Mouse (Mus musculus) liver, adult (tissue): Measurements from ENCODE around the gene Strc.

Experiments
- GATA4 ChIP-seq: IDR thresholded peaks from 2 replicates; pipeline ENCODE4 v1.6.1; 2014; ENCODE audit warnings: mild to moderate bottlenecking, low read length; ENCODE audit not compliant: insufficient replicate concordance

Gene Strc

DNA sequence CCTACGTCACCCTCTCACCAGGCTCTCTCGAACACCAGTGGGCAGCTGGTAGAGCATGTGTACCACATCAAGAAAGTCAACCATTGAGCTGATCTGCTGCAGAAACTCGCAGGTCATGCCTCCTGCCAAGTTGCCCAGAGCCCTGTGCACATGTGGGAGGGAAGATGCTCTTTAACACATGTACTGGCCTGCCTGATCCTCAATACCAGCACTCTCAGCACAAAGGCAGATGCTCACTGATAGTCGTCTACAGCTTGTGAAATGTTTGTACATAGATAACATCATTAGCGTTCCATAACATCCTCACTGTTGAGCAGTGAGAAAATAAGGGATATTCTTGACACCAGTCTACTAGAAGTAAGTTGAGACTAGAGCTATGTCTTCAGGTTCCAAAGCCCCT is 16.0 kb downstream of the Strc start:
- no peak for TF ChIP-seq GATA4

DNA sequence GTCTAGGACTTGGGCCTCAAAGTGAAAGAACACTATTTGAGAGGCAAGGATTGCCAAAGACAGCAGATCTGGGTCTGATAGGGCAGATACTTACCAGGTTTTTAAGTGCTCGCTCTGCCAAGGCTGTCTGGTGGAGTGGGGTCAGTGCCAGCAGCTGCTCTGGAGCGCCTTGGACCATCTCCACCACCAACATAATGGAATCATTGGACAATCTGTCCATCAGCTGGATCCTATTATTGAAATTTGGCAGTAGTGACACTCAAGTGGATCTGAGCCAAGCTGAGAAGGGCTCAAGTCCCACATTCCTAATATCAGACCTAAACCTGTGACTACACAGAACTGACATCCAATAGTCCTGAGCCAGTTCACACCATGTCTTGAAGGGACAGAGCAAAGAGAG is 18.1 kb downstream of the Strc start:
- TF ChIP-seq GATA4, result no peak

DNA sequence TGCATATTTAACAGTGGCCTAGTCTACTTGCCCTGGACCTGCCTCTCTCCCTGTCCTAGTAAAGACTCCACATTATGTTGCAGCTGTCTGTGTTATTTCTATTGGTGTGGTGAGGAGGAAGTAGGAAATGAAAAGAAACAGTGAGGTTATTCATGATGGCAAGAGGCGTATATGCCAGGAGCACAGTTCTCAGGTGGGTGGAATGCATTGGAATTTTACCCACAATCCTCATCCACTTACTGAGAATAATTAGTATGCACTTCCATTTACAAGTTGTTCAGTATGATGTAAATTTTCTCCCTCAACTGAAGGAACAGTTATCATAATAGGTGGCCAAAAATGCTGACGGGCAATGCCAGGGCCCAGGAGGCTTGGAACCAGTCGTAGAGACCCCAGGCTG is 23.3 kb downstream of the Strc start:
- TF ChIP-seq GATA4, result no peak

DNA sequence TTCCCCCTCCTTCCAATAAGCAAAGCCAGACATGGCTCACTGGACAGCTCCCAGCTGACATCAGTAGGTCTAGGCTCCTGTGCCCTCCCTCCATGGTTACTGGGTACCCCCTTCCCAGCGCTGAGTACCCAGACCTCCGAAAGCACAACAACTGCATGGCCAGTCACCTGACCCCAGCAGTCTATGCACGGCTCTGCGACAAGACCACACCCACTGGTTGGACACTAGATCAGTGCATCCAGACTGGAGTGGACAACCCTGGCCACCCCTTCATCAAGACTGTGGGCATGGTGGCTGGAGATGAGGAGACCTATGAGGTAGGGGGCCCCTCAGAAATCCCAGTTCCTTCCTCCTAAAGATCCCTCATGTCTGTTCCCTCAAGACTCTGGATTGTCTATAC is 27.5 kb downstream of the Strc start:
- no peak for TF ChIP-seq GATA4

DNA sequence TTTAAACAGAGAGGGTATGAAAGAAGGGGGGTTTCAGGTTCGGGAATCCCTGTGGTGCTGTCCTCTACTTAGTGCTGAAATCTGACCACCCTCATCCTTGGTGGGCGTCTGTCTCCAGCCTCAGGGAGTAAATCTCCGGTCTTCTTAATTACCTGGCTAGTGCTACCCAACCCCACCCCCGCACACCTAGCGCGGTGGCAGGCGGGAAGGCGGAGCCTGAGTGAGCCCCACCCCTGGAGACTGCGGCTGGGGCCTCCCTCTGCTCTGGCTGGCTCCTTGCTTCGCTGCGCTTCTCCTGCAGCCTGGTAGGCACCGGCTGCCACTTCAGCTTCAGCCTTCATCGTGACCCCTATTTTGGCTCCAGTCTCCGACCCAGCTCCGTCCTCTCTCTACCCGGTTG is 28.6 kb downstream of the Strc start:
- TF ChIP-seq GATA4, result no peak

DNA sequence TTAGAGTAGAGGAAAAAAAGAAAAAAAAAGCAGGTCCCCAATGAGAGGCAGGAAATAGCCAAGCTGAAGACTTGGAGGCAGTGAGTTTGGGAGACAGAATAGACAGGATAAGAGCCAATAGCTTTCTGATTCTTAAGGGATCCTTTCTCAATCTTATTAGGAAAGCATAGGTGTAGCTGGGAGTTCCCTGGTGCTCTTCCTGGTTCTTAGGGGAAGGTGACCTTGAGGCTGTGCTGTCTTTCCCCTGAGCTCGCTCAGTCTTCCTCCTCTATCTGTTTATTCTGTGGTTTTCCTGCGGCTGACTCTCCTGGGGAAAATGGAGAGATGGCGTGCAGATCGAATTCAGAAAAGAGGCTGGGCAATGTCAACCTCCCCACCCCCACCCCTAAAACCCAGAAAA is 29.0 kb downstream of the Strc start:
- TF ChIP-seq GATA4, result no peak

DNA sequence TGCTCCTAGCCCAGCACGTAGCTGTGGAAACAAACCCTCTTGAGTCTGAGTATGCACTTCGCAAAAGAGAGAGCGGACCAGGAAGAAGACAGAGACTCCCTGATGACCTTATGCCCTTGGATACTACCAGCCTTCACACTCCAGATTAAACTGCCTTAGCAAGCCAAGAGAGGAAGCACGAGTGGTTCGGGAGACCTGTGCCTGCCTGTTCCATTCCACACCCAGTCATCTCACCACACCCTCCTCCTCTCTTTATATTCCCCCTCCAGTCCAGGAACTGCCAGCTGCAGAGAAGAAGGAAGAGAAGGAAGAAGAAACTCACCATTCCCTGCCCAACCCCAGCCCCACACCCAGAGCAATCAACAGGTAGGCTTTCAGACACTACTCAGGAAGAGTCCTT is 29.5 kb downstream of the Strc start, which contains the start of gene Ckmt1:
Gene Ckmt1, plus strand, starts transcription at position 221 of the 400 bp plus-strand sequence.
- no peak for TF ChIP-seq GATA4

DNA sequence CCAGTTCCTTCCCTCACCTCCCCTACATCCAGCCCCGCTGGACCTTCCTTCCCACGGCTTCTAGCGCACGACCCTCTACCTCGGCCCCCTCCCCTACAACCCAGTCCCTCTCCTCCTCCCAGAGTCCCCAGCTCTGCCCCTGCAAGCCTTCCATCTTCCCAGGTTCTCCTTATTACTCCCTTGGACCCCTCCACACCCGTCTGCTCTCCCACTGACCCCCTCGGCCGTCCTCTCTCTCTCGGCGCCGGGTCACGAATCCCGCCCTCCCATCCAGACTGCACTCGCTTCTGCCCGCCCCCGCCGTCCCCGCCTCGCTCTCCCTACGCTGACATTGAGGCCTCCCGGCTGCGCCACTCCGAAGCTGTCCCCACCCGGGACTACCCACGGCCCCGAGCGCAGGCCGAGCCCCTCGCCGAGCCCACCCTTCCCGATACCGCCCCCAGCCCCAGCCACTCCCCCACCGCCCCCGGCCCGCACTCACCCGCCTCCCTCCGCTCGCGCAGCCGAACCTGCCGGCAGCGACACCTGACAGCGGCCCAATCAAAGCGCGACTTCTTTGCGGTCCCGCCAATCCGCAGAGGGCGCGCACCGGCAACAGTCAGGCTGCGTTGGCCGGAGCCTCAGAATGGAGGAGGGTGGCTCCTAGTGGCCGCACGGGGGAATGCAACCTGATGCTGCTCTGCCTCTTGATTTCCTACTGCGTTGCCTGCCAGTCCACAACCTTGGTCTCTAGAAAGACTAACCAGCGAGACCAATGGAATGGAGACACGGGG is 32.0 kb downstream of the Strc start, which contains the start of gene Ppip5k1:
Gene Ppip5k1, minus strand, starts transcription at position 577 of the 773 bp plus-strand sequence.
- TF ChIP-seq GATA4, result no peak

DNA sequence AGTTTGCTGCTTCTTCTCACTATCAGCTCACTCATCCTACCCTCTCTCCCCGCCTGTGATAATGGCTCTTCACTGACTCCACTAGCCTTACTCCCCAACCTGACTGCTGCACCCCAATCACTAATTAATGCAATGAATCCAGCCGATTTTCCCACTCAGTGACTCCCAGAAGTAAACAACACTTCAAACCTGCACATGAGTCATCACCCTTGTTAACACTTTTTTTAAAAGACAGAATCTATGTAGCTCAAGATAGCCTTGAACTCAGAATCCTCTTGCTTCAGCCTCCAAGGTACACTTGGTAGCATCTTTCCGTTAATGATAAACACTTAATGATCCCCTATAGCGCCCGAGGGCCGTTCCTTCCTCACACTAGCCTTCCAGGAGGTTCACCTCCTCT is 32.6 kb downstream of the Strc start:
- no peak for TF ChIP-seq GATA4

DNA sequence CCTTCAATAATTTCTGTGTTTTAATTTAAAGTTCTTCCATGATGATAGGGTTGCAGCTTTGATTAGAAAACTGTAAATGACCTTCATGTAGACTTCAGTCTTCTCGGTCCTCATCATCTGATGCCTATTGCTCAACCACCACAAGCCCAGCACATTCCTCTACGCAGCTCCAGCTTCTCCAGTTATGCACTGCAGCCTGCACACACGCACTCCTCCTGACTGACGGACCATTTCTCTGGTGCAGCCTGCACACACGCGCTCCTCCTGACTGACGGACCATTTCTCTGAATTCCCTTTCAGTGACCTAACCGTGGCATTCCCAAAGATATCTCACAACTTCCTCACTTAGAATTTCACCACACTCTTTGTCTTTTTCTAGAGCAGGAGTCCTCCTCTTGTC is 33.8 kb downstream of the Strc start:
- no peak for TF ChIP-seq GATA4

DNA sequence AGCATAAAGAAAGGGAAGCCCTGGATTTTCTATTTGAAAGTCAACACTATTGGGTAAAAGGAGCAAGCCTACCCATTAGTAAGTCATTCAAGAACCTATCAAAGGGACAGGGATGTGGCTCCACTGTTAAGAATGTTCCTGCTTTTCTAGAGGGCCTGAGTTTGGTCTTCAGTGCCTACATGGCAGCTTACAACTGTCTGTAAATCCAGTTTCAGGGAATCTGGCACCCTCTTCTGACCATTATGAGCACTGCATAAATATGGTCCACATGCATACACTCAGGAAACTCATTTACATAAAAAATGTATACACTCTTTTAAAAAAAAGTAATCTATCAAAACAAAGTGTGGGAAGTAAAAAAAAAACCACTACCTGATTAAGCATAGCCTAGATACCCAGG is 47.9 kb downstream of the Strc start:
- no peak for TF ChIP-seq GATA4

DNA sequence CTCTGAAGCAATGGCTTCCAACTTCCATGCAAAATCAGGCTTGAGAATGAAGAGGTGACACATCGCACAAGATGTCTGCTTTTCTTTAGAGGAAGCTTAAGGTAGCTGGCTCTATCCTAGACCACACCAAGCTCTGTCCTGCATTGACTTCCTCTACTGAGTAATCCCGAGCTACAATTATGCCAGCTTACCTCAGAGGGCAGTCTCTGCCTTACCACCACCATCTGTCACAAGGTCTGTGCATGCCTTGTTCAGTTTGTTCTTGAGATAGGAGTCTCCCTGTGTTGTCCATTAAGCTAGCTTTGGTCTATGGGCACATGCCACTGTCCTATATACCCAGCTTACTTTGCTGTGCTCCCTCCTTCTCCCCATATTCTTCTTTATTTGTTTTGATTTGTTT is 57.5 kb downstream of the Strc start:
- no peak for TF ChIP-seq GATA4

DNA sequence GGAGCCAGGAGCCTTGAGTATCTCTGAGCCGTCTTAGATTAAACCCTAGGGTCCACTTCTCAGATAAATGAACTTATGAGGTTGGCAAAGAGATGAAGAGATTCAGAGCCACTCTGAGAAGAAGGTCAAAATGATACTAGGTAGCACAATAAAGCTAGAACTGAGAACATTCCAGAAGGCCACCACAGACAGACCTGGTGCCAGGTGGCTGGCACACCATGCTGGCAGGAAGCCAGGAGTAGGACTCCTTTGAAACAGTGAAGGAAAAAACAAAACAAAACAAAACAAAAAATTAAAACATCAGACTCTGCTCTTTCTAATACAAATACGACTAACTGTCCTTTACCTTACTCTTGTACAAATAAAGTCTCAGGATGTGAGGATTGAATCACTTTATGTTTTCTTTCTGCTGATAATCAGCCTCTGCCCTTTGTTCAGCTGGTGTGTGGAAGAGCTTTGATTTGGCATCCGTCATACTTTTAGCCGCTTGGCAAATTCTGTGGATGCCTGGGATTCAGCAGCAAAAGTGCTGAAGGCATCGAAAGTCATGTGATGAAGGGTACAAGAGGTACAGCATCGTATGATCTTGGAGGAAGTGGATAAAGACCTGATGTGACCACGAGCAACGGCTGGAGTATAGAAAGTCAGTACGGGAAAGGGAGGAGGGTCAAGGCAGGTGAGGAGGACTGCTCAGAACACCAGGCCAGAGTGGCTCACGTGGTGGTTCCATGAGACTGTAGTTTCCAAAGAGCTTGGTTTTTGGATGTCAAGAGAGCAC is 63.1 kb downstream of the Strc start:
- TF ChIP-seq GATA4, result no peak

DNA sequence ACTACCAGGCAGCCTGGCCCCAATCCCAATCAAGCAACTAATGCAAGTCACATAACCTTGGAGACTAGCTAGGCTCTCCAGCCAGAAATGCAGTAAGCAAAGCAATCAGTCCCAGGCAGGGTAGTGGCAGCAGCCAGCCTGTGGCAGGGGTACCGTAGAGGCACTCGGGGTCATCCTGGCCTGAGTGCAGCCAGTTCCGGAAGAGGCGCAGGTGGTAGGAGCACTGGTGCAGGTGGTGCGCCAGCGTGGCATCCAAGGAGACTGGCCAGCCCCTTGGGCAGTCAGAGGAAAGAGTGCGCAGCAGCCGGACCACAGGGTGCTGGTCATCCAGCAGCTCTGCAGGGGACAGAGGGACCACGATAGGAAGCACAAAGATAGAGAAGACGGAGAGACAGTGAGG is 63.9 kb downstream of the Strc start:
- no peak for TF ChIP-seq GATA4

DNA sequence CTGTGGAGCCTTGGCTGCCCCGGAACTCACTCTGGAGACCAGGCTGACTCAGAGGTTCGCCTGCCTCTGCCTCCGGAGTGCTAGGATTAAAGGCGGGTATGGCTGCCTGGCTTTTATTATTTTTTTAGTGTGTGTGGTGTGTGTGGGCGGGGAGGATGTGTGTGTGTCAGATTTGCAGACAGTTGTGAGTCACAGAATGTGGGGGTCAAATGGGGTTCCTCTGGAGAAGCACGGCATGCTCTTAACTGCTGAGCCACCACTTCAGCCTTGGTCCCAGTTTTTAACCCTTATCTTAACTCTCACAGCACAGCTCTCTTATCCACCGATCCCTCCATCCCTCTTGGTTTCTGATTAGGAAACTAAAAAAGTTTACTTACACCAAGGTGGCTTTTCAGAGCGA is 70.7 kb downstream of the Strc start:
- no peak for TF ChIP-seq GATA4
